Mouse (Mus musculus): ENCODE measurements around the gene Hdac4. TPM values are rescaled to one million over a fixed set of nuclear protein-coding genes. Genes with fewer than 3 reads are reported as not detected.

Hdac4 gene
- polyA plus RNA-seq, 1 experiment: 21.2 TPM

DNA sequence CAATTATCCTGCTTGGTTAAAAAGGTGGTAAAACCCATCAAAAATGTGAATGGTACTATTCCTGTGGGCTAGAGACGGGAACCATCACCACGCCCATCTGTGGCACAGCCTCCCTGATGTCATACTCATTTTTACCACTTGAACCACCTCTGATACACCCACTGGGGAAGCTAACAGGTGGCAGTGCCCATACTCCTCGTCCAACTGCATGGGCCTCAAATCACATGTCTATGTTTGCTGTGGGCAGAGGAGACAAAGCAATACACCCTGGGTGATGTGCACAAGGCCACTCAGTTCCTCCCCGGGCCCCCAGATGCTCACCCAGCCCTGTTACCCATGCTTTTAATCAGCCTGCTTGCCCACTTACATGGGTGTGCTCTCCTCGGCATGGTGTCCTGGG is 236.5 kb downstream of the Hdac4 start:
- no peaks in the 10 kb centered on the region for H3K79me2 ChIP-seq (ENCODE audit: control insufficient read depth, insufficient read depth)
- no peak overlapping the region for H3K4me2 ChIP-seq (ENCODE audit: low read depth)
- H3K27me3 ChIP-seq (ENCODE audit: control insufficient read depth, insufficient read depth, insufficient read length): no peaks in the 10 kb centered on the region
- peaks cover 43% of the 10 kb centered on the region for H3K36me3 ChIP-seq (ENCODE audit: control insufficient read depth, insufficient read depth)
- H3K4me3 ChIP-seq: no peak overlapping the region
- TF ChIP-seq TCF12 (IDR thresholded peaks at IDR 0.05; ENCODE audit: insufficient read depth, poor library complexity, severe bottlenecking): peak; percentile 40
- TF ChIP-seq CEBPB (IDR thresholded peaks at IDR 0.05; ENCODE audit: insufficient read depth, poor library complexity, severe bottlenecking): no peak
- no peak for TF ChIP-seq E2F4 (IDR thresholded peaks at IDR 0.05; ENCODE audit: insufficient read depth)
- TF ChIP-seq MYOG (IDR thresholded peaks at IDR 0.05; ENCODE audit: control insufficient read depth in 1 of 3, insufficient read depth in 1 of 3, insufficient read length in 2 of 3, low read depth in 2 of 3): peak in 2 of 3 experiments; percentile 36 to 77
- peak in 2 of 3 experiments; percentile 25 to 90 for TF ChIP-seq MYOD1 (IDR thresholded peaks at IDR 0.05; ENCODE audit: control insufficient read depth in 1 of 3, insufficient read length in 2 of 3, low read depth in 2 of 3)
- no peak overlapping the region for H3ac ChIP-seq (ENCODE audit: control insufficient read depth, insufficient read length)

DNA sequence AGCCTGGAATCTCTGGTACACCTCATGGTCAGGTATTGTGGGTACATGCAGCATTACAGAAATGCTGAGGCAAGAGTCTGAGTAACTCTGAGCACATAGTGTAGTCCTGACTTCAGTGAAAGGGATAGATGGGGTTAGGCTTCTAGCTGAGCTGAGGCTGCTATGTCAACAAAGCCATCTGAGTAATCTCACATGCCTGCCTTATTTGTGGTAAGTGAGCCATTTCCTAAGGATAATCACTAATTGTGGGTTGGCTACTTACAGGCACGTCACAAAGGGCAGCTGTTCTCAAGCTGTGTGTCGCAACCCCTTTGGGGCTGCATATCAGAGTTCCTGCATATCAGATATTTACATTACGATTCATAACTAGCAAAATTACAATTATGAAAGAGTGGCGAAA is 239.3 kb downstream of the Hdac4 start:
- Histone ChIP-seq H3K79me2 (ENCODE audit: control insufficient read depth, insufficient read depth) (no peaks in the 10 kb centered on the region), H3K27me3 (ENCODE audit: control insufficient read depth, insufficient read depth, insufficient read length) (no peaks in the 10 kb centered on the region), H3K36me3 (ENCODE audit: control insufficient read depth, insufficient read depth) (peaks cover 57% of the 10 kb centered on the region), H3K4me3 (no peak overlapping the region), H3K4me2 (ENCODE audit: low read depth) (peak overlapping the region; percentile 24), H3ac (ENCODE audit: control insufficient read depth, insufficient read length) (no peak overlapping the region)
- TF ChIP-seq MYOG (IDR thresholded peaks at IDR 0.05; ENCODE audit: control insufficient read depth in 1 of 3, insufficient read depth in 1 of 3, insufficient read length in 2 of 3, low read depth in 2 of 3) (peak in 2 of 3 experiments; percentile 55 to 66), SRF (IDR thresholded peaks at IDR 0.05; ENCODE audit: control insufficient read depth, insufficient read length, low read depth) (no peak), MAX (IDR thresholded peaks at IDR 0.05; ENCODE audit: low read depth) (no peak), USF1 (IDR thresholded peaks at IDR 0.05; ENCODE audit: low read depth) (no peak), TCF3 (IDR thresholded peaks at IDR 0.05; ENCODE audit: insufficient read length, low read depth) (no peak), REST (IDR thresholded peaks at IDR 0.05; ENCODE audit: insufficient read depth, insufficient read length) (no peak), CEBPB (IDR thresholded peaks at IDR 0.05; ENCODE audit: insufficient read depth, poor library complexity, severe bottlenecking) (peak; percentile 97), MYOD1 (IDR thresholded peaks at IDR 0.05; ENCODE audit: control insufficient read depth in 1 of 3, insufficient read length in 2 of 3, low read depth in 2 of 3) (peak in 2 of 3 experiments; percentile 69 to 89), TCF12 (IDR thresholded peaks at IDR 0.05; ENCODE audit: insufficient read depth, poor library complexity, severe bottlenecking) (peak; percentile 54), E2F4 (IDR thresholded peaks at IDR 0.05; ENCODE audit: insufficient read depth) (no peak), POLR2A (IDR thresholded peaks at IDR 0.05; ENCODE audit: insufficient read length, low read depth) (no peak)

DNA sequence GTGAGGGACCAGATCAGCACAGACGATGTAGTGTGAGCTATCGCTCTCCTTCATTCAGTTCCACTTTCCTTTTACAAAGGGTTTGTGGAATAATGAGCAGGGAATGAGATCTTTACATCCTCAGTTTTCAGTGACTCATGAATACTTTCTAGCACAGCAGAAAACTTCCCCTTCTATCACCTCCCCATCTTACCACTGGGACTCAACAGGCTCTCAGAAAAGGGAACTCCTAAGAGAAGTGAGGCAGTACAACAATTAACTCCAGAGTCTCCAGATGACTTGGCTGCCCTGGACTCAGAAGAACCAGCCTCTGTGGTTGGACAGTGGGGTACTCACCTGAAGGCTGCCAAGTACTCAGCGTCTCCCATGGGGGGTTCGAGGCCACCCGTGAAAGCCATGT is 240.5 kb downstream of the Hdac4 start:
- Histone ChIP-seq H3K79me2 (ENCODE audit: control insufficient read depth, insufficient read depth) (no peaks in the 10 kb centered on the region), H3K27me3 (ENCODE audit: control insufficient read depth, insufficient read depth, insufficient read length) (no peaks in the 10 kb centered on the region), H3K36me3 (ENCODE audit: control insufficient read depth, insufficient read depth) (peaks cover 61% of the 10 kb centered on the region), H3K4me2 (ENCODE audit: low read depth) (no peak overlapping the region), H3K4me3 (no peak overlapping the region), H3ac (ENCODE audit: control insufficient read depth, insufficient read length) (no peak overlapping the region)
- TF ChIP-seq TCF3 (IDR thresholded peaks at IDR 0.05; ENCODE audit: insufficient read length, low read depth) (no peak), USF1 (IDR thresholded peaks at IDR 0.05; ENCODE audit: low read depth) (no peak), MYOD1 (IDR thresholded peaks at IDR 0.05; ENCODE audit: control insufficient read depth in 1 of 3, insufficient read length in 2 of 3, low read depth in 2 of 3) (no peak), CEBPB (IDR thresholded peaks at IDR 0.05; ENCODE audit: insufficient read depth, poor library complexity, severe bottlenecking) (no peak)

DNA sequence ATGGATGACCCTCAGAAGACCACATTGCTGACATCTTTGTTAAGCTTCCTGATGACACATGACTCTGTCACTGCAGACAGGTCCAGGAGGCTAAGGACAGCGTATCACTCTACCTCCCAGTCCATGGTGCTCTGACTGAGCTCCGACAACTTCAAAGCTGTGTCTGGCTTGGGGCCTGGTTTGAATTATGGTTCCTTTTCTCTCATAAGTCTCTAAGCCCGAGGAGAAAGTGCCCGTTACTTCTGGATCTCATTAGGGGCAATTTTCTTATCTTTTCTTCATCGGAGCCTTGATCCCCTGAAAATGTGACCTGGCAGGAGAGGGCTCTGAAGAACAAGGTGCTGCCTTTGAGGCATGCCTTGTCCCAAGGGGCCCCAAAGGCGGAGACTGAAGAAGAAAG is 242.6 kb downstream of the Hdac4 start:
- TF ChIP-seq MAX (IDR thresholded peaks at IDR 0.05; ENCODE audit: low read depth) (no peak), MYOD1 (IDR thresholded peaks at IDR 0.05; ENCODE audit: control insufficient read depth in 1 of 3, insufficient read length in 2 of 3, low read depth in 2 of 3) (no peak), E2F4 (IDR thresholded peaks at IDR 0.05; ENCODE audit: insufficient read depth) (no peak), CEBPB (IDR thresholded peaks at IDR 0.05; ENCODE audit: insufficient read depth, poor library complexity, severe bottlenecking) (no peak), MYOG (IDR thresholded peaks at IDR 0.05; ENCODE audit: control insufficient read depth in 1 of 3, insufficient read depth in 1 of 3, insufficient read length in 2 of 3, low read depth in 2 of 3) (no peak), POLR2A (IDR thresholded peaks at IDR 0.05; ENCODE audit: insufficient read length, low read depth) (no peak), SRF (IDR thresholded peaks at IDR 0.05; ENCODE audit: control insufficient read depth, insufficient read length, low read depth) (no peak), POLR2AphosphoS2 (IDR thresholded peaks at IDR 0.05; ENCODE audit: insufficient read length, low read depth) (no peak), TCF3 (IDR thresholded peaks at IDR 0.05; ENCODE audit: insufficient read length, low read depth) (no peak), TCF12 (IDR thresholded peaks at IDR 0.05; ENCODE audit: insufficient read depth, poor library complexity, severe bottlenecking) (no peak), REST (IDR thresholded peaks at IDR 0.05; ENCODE audit: insufficient read depth, insufficient read length) (no peak), USF1 (IDR thresholded peaks at IDR 0.05; ENCODE audit: low read depth) (no peak)
- Histone ChIP-seq H3ac (ENCODE audit: control insufficient read depth, insufficient read length) (no peak overlapping the region), H3K36me3 (ENCODE audit: control insufficient read depth, insufficient read depth) (peaks cover 67% of the 10 kb centered on the region), H3K4me2 (ENCODE audit: low read depth) (no peak overlapping the region), H3K4me3 (no peak overlapping the region), H3K79me2 (ENCODE audit: control insufficient read depth, insufficient read depth) (no peaks in the 10 kb centered on the region), H3K27me3 (ENCODE audit: control insufficient read depth, insufficient read depth, insufficient read length) (no peaks in the 10 kb centered on the region)

DNA sequence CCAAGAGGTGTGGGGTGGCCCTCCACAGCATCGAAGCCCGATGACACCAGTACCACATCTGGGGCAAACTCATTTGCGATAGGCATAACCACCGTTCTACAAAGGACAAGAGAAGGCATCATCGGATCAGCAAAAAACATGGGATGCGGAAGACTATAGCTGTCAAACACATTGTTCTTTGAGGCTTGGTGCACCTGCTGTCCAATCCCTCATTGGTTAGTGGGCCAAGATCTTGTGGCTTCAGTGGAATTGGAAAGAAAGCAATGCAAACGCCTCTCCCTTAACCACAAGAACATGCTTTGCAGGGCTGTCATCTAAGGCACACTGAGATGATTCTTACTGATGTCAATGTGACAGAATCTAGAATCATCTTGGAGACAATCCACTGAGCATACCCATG is 248.1 kb downstream of the Hdac4 start:
- Histone ChIP-seq H3K27me3 (ENCODE audit: control insufficient read depth, insufficient read depth, insufficient read length) (no peaks in the 10 kb centered on the region), H3K4me3 (no peak overlapping the region), H3ac (ENCODE audit: control insufficient read depth, insufficient read length) (no peak overlapping the region), H3K79me2 (ENCODE audit: control insufficient read depth, insufficient read depth) (no peaks in the 10 kb centered on the region), H3K4me2 (ENCODE audit: low read depth) (no peak overlapping the region), H3K36me3 (ENCODE audit: control insufficient read depth, insufficient read depth) (peaks cover 71% of the 10 kb centered on the region)
- no peak for TF ChIP-seq MAX (IDR thresholded peaks at IDR 0.05; ENCODE audit: low read depth)
- TF ChIP-seq TCF3 (IDR thresholded peaks at IDR 0.05; ENCODE audit: insufficient read length, low read depth): peak; percentile 33
- peak in 2 of 3 experiments; percentile 62 to 66 for TF ChIP-seq MYOG (IDR thresholded peaks at IDR 0.05; ENCODE audit: control insufficient read depth in 1 of 3, insufficient read depth in 1 of 3, insufficient read length in 2 of 3, low read depth in 2 of 3)
- no peak for TF ChIP-seq SRF (IDR thresholded peaks at IDR 0.05; ENCODE audit: control insufficient read depth, insufficient read length, low read depth)
- TF ChIP-seq POLR2A (IDR thresholded peaks at IDR 0.05; ENCODE audit: insufficient read length, low read depth): no peak
- no peak for TF ChIP-seq E2F4 (IDR thresholded peaks at IDR 0.05; ENCODE audit: insufficient read depth)
- no peak; the same call in 1 of the 2 replicates for TF ChIP-seq CEBPB (IDR thresholded peaks at IDR 0.05; ENCODE audit: insufficient read depth, poor library complexity, severe bottlenecking)
- peak in 2 of 3 experiments; percentile 77 to 80 for TF ChIP-seq MYOD1 (IDR thresholded peaks at IDR 0.05; ENCODE audit: control insufficient read depth in 1 of 3, insufficient read length in 2 of 3, low read depth in 2 of 3)
- no peak for TF ChIP-seq POLR2AphosphoS2 (IDR thresholded peaks at IDR 0.05; ENCODE audit: insufficient read length, low read depth)
- peak; percentile 36 for TF ChIP-seq TCF12 (IDR thresholded peaks at IDR 0.05; ENCODE audit: insufficient read depth, poor library complexity, severe bottlenecking)
- no peak for TF ChIP-seq USF1 (IDR thresholded peaks at IDR 0.05; ENCODE audit: low read depth)
- TF ChIP-seq REST (IDR thresholded peaks at IDR 0.05; ENCODE audit: insufficient read depth, insufficient read length): no peak

All from myocyte (in vitro differentiated cells).